Mouse (Mus musculus) ES-Bruce4 (cell line): ENCODE results near the gene Cebpg.

Experiments
- CTCF ChIP-seq: IDR thresholded peaks from one replicate; pipeline ENCODE4 v1.8.1; 2011; ENCODE audit warnings: low read depth, low read length
- EP300 ChIP-seq: IDR thresholded peaks from 2 replicates; pipeline ENCODE4 v1.6.1; 2011; ENCODE audit warnings: low read depth, low read length; ENCODE audit not compliant: insufficient read depth
- POLR2A ChIP-seq: IDR thresholded peaks from one replicate; pipeline ENCODE4 v1.8.1; 2011; ENCODE audit warnings: low read length; ENCODE audit not compliant: insufficient read depth

DNA sequence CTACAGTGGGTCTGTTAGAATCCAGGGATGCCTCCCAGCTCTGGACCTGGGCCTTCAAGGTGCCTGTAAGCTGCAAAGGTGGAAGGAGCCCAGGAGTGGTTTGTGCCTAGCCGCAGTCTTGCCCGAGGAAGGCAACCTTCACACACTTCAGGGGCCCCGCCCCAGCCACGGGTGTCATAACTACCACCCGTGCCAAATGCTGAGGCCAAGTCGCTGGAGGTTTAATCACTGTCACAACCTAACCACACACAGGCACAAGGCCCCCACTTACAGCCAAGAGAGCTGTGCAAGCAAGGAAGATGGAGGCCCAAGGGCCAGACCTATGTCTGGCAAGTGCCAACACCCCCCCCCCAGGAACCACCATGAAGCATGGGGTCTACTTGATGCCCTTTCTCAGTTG, 19.0 kb downstream of the Cebpg start:
- no peak for TF ChIP-seq CTCF
- no peak for TF ChIP-seq POLR2A
- TF ChIP-seq EP300: no peak
